In genomic region chr10:76439107-76439890, GRCm38 (mm10) we compare ENCODE assay signal across 39 mouse cellular contexts. TPM values are rescaled to one million over a fixed set of nuclear protein-coding genes. Genes with fewer than 3 reads are reported as not detected.
DNase-seq lines count a peak whose midpoint lies in the region; ATAC-seq and TF ChIP-seq lines count a peak whose summit lies in the region.
"Had no signal": no experiment of that assay in that cellular context is flagged by ENCODE, and none has a peak within 500 bp of the region (broad histone marks: within the 10 kb centered on the region; RNA-seq: fewer than 3 reads in every experiment).

No protein-coding gene starts in this region.

- no peak for DNase-seq in stomach, postnatal 0 days (ENCODE audit: low spot score)
- peak; percentile 89 for DNase-seq in ZHBTc4 (ENCODE audit: low read depth, low spot score)
- peak; percentile 77 for DNase-seq in lung, postnatal 25 days (ENCODE audit: low spot score)
- no peak for DNase-seq in adrenal gland, adult 2 months
- no peak for DNase-seq in Muller cell, postnatal 12 days (ENCODE audit: inconsistent ontology term)
- DNase-seq in right cerebral cortex, postnatal 36 days (ENCODE audit: low spot score in 2 of 2) = no peak
- DNase-seq: adrenal gland, postnatal 10 days; cerebellum, adult 8-10 months; cerebellum, postnatal 25 days; gastrocnemius, postnatal 14 days; heart, postnatal 14 days; kidney, adult 2 months; kidney, postnatal 14 days; layer of hippocampus, adult 9-11 months; liver; thymus, adult 18-20 months; thymus, postnatal 25 days had no signal

- H3K27ac ChIP-seq in stomach, embryonic 15.5 days = peak overlapping the region; percentile 26; the same call in 1 of the 2 replicates
- no peak overlapping the region for H3K27ac ChIP-seq in stomach, postnatal 0 days (replicated peaks)
- H3K27ac ChIP-seq: embryonic facial prominence, embryonic 10.5 days; embryonic facial prominence, embryonic 15.5 days; forebrain, embryonic 13.5 days; hindbrain, postnatal 0 days; intestine, embryonic 15.5 days; liver, embryonic 14.5 days; macrophage; midbrain, embryonic 13.5 days had no signal

- H3K4me1 ChIP-seq in stomach, embryonic 15.5 days = peaks cover 15% of the 10 kb centered on the region
- H3K4me1 ChIP-seq in stomach, postnatal 0 days (replicated peaks; ENCODE audit: control insufficient read depth, insufficient read depth) = no peaks in the 10 kb centered on the region

- no peak overlapping the region for H3K4me2 ChIP-seq in stomach, embryonic 15.5 days
- H3K4me2 ChIP-seq in stomach, postnatal 0 days (replicated peaks; ENCODE audit: low read depth) = no peak overlapping the region
- H3K4me2 ChIP-seq: embryonic facial prominence, embryonic 15.5 days; forebrain, embryonic 13.5 days; intestine, embryonic 15.5 days; midbrain, embryonic 13.5 days had no signal

- H3K27me3 ChIP-seq in stomach, embryonic 15.5 days (replicated peaks) = no peaks in the 10 kb centered on the region
- no peaks in the 10 kb centered on the region for H3K27me3 ChIP-seq in stomach, postnatal 0 days (ENCODE audit: control insufficient read depth, insufficient read depth, low read length)
- H3K27me3 ChIP-seq: embryonic facial prominence, embryonic 15.5 days; forebrain, embryonic 13.5 days; intestine, embryonic 15.5 days; midbrain, embryonic 13.5 days; Patski had no signal

- no peaks in the 10 kb centered on the region for H3K9me3 ChIP-seq in stomach, embryonic 15.5 days
- H3K9me3 ChIP-seq in stomach, postnatal 0 days (ENCODE audit: control insufficient read depth, low read length) = no peaks in the 10 kb centered on the region
- H3K9me3 ChIP-seq: embryonic facial prominence, embryonic 10.5 days; embryonic facial prominence, embryonic 15.5 days; forebrain, embryonic 13.5 days; G1E; intestine, embryonic 15.5 days; midbrain, embryonic 13.5 days had no signal

- no peak overlapping the region for H3K4me3 ChIP-seq in stomach, embryonic 15.5 days (replicated peaks)
- H3K4me3 ChIP-seq in stomach, postnatal 0 days (ENCODE audit: low read depth, low read length) = no peak overlapping the region
- H3K4me3 ChIP-seq: embryonic facial prominence, embryonic 10.5 days; embryonic facial prominence, embryonic 15.5 days; forebrain, embryonic 13.5 days; intestine, embryonic 15.5 days; midbrain, embryonic 13.5 days had no signal

- no peak for TF ChIP-seq EP300 in stomach, postnatal 0 days (optimal IDR thresholded peaks at IDR 0.05)

- TF ChIP-seq CTCF in stomach, postnatal 0 days (IDR thresholded peaks at IDR 0.05; ENCODE audit: low read depth) = no peak

- H3K9ac ChIP-seq in stomach, embryonic 15.5 days = no peak overlapping the region
- H3K9ac ChIP-seq in stomach, postnatal 0 days (ENCODE audit: low read length) = no peak overlapping the region
- H3K9ac ChIP-seq: embryonic facial prominence, embryonic 15.5 days; forebrain, embryonic 13.5 days; intestine, embryonic 15.5 days; liver, embryonic 14.5 days; midbrain, embryonic 13.5 days had no signal

- peaks cover 34% of the 10 kb centered on the region for H3K36me3 ChIP-seq in stomach, embryonic 15.5 days
- H3K36me3 ChIP-seq in stomach, postnatal 0 days (ENCODE audit: control insufficient read depth, insufficient read depth, low read length) = peaks cover 7% of the 10 kb centered on the region; the same call in 1 of the 2 replicates

- no peak for ATAC-seq in stomach, embryonic 15.5 days (ENCODE audit: insufficient read depth, low FRiP score, low read depth)
- ATAC-seq in stomach, postnatal 0 days (ENCODE audit: low FRiP score, low TSS enrichment) = no peak
- ATAC-seq: activated CD4-positive, CD25-positive, alpha-beta regulatory T cell, adult 4 months; forebrain, embryonic 13.5 days; hindbrain, postnatal 0 days; intestine, embryonic 15.5 days; midbrain, embryonic 13.5 days; Patski had no signal

- 74% methylated on average over 9 of the region's 9 CpGs for WGBS in stomach, embryonic 15.5 days
- 72% methylated on average over 9 of the region's 9 CpGs for WGBS in stomach, postnatal 0 days

RNA-seq across cellular contexts. Expression of gene AC141477.1, which starts 0.9 kb away (rescaled TPM):
- polyA plus RNA-seq in stomach, embryonic 15.5 days (2015; fragmentation: Nextera tagmentation; extraction: Ambion mirVana) = 1.7 TPM in 1 of 2 replicates, not detected in the other
- 1.2 and 1.5 TPM in 2 replicates for polyA plus RNA-seq in stomach, postnatal 0 days (2015; fragmentation: Nextera tagmentation; extraction: Ambion mirVana)
- not detected for total RNA-seq in adrenal gland, adult 2 months (2021)
- polyA plus RNA-seq in adrenal gland, adult 2 months (2012; rRNA removed) = not detected in 2 replicates
- total RNA-seq: gastrocnemius, postnatal 14 days; heart, postnatal 14 days; hindbrain, postnatal 0 days; left cerebral cortex, postnatal 14 days had no signal
- polyA plus RNA-seq: embryonic facial prominence, embryonic 15.5 days; G1E; heart, embryonic 14.5 days; hindbrain, embryonic 11.5 days; hindbrain, postnatal 0 days; kidney, adult 2 months; limb, embryonic 11.5 days; liver, embryonic 14.5 days; macrophage; midbrain, embryonic 13.5 days; neural tube, embryonic 14.5 days; Patski; small intestine, adult 2 months; stomach, embryonic 14.5 days had no signal

RNA-seq across cellular contexts. Expression of gene Pcnt, which starts 3.3 kb away (rescaled TPM):
- polyA plus RNA-seq in stomach, embryonic 15.5 days (2015; fragmentation: Nextera tagmentation; extraction: Ambion mirVana) = 13.6 and 14.1 TPM in 2 replicates
- 4.9 and 5.1 TPM in 2 replicates for polyA plus RNA-seq in stomach, postnatal 0 days (2015; fragmentation: Nextera tagmentation; extraction: Ambion mirVana)
- total RNA-seq in adrenal gland, adult 2 months (2021) = 10 to 100 TPM; 13.5 to 14.6 TPM
- 6.9 and 7.4 TPM in 2 replicates for polyA plus RNA-seq in adrenal gland, adult 2 months (2012; rRNA removed)

RNA-seq across cellular contexts. Expression of gene 2610028H24Rik, which starts 9.6 kb away (rescaled TPM):
- not detected in 2 replicates for polyA plus RNA-seq in stomach, embryonic 15.5 days (2015; fragmentation: Nextera tagmentation; extraction: Ambion mirVana)
- 0.07 and 0.10 TPM in 2 replicates for polyA plus RNA-seq in stomach, postnatal 0 days (2015; fragmentation: Nextera tagmentation; extraction: Ambion mirVana)
- not detected for total RNA-seq in adrenal gland, adult 2 months (2021)
- not detected in 2 replicates for polyA plus RNA-seq in adrenal gland, adult 2 months (2012; rRNA removed)
- total RNA-seq: adrenal gland, postnatal 10 days; granulocyte monocyte progenitor cell, adult 5-6 weeks; hindbrain, postnatal 0 days; left cerebral cortex, postnatal 14 days; megakaryocyte-erythroid progenitor cell, adult 5-6 weeks; monocyte, adult 5-6 weeks had no signal
- polyA plus RNA-seq: activated CD4-positive, CD25-positive, alpha-beta regulatory T cell, adult 4 months; embryonic facial prominence, embryonic 10.5 days; forebrain, embryonic 13.5 days; G1E; heart, embryonic 14.5 days; hindbrain, embryonic 11.5 days; hindbrain, postnatal 0 days; intestine, embryonic 15.5 days; limb, embryonic 11.5 days; liver, embryonic 14.5 days; macrophage; midbrain, embryonic 13.5 days; neural tube, embryonic 14.5 days; Patski; small intestine, adult 2 months; stomach, embryonic 14.5 days had no signal

RNA-seq across cellular contexts. Expression of gene Mcm3ap, which starts 29.4 kb away (rescaled TPM):
- polyA plus RNA-seq in stomach, embryonic 15.5 days (2015; fragmentation: Nextera tagmentation; extraction: Ambion mirVana) = 41.8 and 42.5 TPM in 2 replicates
- polyA plus RNA-seq in stomach, postnatal 0 days (2015; fragmentation: Nextera tagmentation; extraction: Ambion mirVana) = 22.7 and 24.4 TPM in 2 replicates
- 10 to 100 TPM; 24.3 to 29.5 TPM for total RNA-seq in adrenal gland, adult 2 months (2021)
- 12.1 and 13.3 TPM in 2 replicates for polyA plus RNA-seq in adrenal gland, adult 2 months (2012; rRNA removed)

RNA-seq across cellular contexts. Expression of gene Ybey, which starts 29.6 kb away (rescaled TPM):
- polyA plus RNA-seq in stomach, embryonic 15.5 days (2015; fragmentation: Nextera tagmentation; extraction: Ambion mirVana) = 5.4 and 5.6 TPM in 2 replicates
- polyA plus RNA-seq in stomach, postnatal 0 days (2015; fragmentation: Nextera tagmentation; extraction: Ambion mirVana) = 3.4 and 3.7 TPM in 2 replicates
- total RNA-seq in adrenal gland, adult 2 months (2021) = 1 to 10 TPM; 2.5 to 2.8 TPM
- 4.1 and 5.3 TPM in 2 replicates for polyA plus RNA-seq in adrenal gland, adult 2 months (2012; rRNA removed)

Comparison
In these comparisons a context has a peak if more than half of its experiments do, and no peak if none do; other contexts are left out.
1. DNase-seq: peak in ZHBTc4 (single experiment) and lung, postnatal 25 days (single experiment); none in stomach, postnatal 0 days (single experiment), adrenal gland, adult 2 months (single experiment), Muller cell, postnatal 12 days (single experiment) and right cerebral cortex, postnatal 36 days (0 of 2).